In the genomic region with DNA sequence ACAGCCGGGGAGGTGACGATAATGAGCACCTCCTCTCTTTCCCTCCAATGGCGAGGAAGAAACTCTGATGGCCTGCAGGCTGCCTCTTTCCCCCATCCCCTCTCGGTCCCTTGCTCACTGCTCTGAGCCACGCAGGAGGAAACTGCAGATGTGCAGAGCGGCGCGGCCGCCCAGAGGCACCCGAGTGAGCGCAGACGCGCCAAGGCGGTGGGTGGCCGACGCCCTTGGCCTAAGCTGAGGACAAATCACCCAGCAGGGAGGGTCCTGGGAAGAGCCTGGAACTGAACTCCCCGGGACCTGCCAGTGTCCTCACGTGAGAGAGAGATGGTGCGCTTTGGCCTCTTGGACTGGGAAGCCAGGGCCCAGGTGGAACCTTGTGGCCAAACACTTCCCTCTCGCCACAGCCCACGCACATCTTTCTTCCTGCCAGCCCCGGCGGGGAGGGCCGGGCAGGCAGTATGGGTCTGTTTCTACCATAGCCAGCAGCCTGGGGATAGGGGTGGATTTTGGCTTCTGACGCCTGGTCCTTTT, we compare ENCODE assay signal across 8 mouse cellular contexts.
DNase-seq lines count a peak whose midpoint lies in the region; ATAC-seq lines count a peak whose summit lies in the region.

No protein-coding gene starts in this region.

- H3K4me2 ChIP-seq in intestine, embryonic 15.5 days (replicated peaks), result peak overlapping the region; percentile 54

- H3K27ac ChIP-seq in intestine, embryonic 15.5 days, result no peak overlapping the region

- ATAC-seq in megakaryocyte, adult 5-6 weeks (ENCODE audit: poor library complexity, severe bottlenecking), result no peak
- peak; percentile 41; the same call in 1 of the 2 replicates for ATAC-seq in intestine, embryonic 15.5 days

- H3K27me3 ChIP-seq in megakaryocyte, embryonic 14.5 days (replicated peaks), result peaks cover 64% of the 10 kb centered on the region
- peaks cover 32% of the 10 kb centered on the region for H3K27me3 ChIP-seq in intestine, embryonic 15.5 days (replicated peaks)

- 11% methylated on average over 25 of the region's 25 CpGs for WGBS in intestine, embryonic 15.5 days

- 0 out of 2 replicates have a peak overlapping the region, but pooled peaks have one; percentile 6 for H3K9ac ChIP-seq in intestine, embryonic 15.5 days

- H3K4me1 ChIP-seq in megakaryocyte, embryonic 14.5 days, result peaks cover 47% of the 10 kb centered on the region
- H3K4me1 ChIP-seq in intestine, embryonic 15.5 days (replicated peaks), result peaks cover 23% of the 10 kb centered on the region

- no peaks in the 10 kb centered on the region for H3K36me3 ChIP-seq in megakaryocyte, embryonic 14.5 days (replicated peaks; ENCODE audit: low read length)
- no peaks in the 10 kb centered on the region for H3K36me3 ChIP-seq in intestine, embryonic 15.5 days

- H3K9me3 ChIP-seq in megakaryocyte, embryonic 14.5 days, result no peaks in the 10 kb centered on the region
- H3K9me3 ChIP-seq in intestine, embryonic 15.5 days, result no peaks in the 10 kb centered on the region

- peak; percentile 68 for DNase-seq in embryo, embryonic 11 days
- peak; percentile 74 for DNase-seq in gastrocnemius, postnatal 25 days
- peak; percentile 72 for DNase-seq in neural tube, embryonic 10.5 days (ENCODE audit: extremely low spot score, low spot score)
- no peak for DNase-seq in layer of hippocampus, adult 9-10 months (ENCODE audit: low spot score)
- DNase-seq in layer of hippocampus, postnatal 14 days (ENCODE audit: low spot score in 2 of 2), result no peak

- peak overlapping the region; percentile 84 for H3K4me3 ChIP-seq in megakaryocyte, embryonic 14.5 days (replicated peaks)
- peak overlapping the region; percentile 25 for H3K4me3 ChIP-seq in intestine, embryonic 15.5 days (replicated peaks)

Comparison
In these comparisons a context has a peak if more than half of its experiments do, and no peak if none do; other contexts are left out.
1. DNase-seq: peak in embryo, embryonic 11 days (single experiment), gastrocnemius, postnatal 25 days (single experiment) and neural tube, embryonic 10.5 days (single experiment); none in layer of hippocampus, adult 9-10 months (single experiment) and layer of hippocampus, postnatal 14 days (0 of 2).